Mouse (Mus musculus) adrenal gland, adult 10 weeks (tissue): Measurements from ENCODE around the gene Sde2. TPM values are rescaled to one million over a fixed set of nuclear protein-coding genes. Genes with fewer than 3 reads are reported as not detected.

ENCODE experiments used
- polyA plus RNA-seq: library from polyadenylated mRNA; stranded (reverse); fragments of 350-450 nt; fragmentation: Illumina TruSeq; extraction: RNeasy Lipid Tissue Mini Kit (QIAGEN cat#74804); gene quantifications from one replicate; pipeline ENCODE4 v1.2.3, GENCODE M21; 2014; ENCODE audit warnings: low read depth, low replicate concordance

The Sde2 gene
- 33.7 TPM for polyA plus RNA-seq

DNA sequence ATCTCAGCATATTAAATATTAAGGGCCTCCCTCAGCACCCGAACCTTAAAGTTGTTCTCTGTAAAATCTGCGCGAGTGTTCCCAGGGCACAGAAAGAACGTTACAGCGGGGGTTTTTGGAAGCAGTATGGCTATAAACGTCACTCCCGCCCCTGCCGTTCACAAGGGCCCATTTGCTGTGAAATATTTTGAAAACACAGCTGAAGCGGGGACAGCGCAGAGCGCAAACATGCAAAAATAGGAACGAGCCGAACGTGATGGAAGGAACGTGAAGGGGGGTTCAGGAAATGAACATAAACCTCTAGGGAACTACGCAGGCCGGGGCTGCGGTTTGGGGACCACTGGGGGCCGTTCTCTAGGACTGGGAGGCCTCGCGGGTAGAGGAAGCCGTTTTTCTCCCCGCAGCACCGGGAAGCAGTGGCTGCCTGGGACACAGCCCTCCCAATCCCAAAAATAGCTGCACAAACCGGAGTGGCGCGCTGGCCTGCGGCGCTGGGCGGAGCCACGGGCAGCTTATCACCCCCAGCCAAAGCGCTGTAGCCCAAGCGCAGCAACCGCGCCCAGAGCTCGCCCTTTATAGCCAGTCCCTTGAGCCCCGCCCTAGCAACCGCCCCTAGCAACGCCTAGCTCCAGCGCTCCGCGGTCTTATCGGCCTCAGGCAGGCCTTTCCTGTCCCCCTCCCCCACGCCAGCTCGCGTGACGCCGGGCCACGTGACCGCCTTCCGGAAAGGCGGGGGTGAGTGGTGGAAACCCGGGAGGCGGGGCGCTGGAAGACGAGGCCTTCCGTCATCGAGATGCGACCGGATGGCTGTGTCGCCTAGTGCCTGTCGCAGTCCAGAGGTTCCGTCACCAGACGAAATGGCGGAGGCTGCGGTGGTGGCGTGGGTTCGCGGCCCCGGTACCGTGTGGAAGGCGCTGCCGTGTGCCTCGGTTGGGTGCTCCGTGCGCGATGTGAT, at the start of gene Sde2:
Sde2 (plus strand) TSS at position 812 of the 955 bp plus-strand sequence.

DNA sequence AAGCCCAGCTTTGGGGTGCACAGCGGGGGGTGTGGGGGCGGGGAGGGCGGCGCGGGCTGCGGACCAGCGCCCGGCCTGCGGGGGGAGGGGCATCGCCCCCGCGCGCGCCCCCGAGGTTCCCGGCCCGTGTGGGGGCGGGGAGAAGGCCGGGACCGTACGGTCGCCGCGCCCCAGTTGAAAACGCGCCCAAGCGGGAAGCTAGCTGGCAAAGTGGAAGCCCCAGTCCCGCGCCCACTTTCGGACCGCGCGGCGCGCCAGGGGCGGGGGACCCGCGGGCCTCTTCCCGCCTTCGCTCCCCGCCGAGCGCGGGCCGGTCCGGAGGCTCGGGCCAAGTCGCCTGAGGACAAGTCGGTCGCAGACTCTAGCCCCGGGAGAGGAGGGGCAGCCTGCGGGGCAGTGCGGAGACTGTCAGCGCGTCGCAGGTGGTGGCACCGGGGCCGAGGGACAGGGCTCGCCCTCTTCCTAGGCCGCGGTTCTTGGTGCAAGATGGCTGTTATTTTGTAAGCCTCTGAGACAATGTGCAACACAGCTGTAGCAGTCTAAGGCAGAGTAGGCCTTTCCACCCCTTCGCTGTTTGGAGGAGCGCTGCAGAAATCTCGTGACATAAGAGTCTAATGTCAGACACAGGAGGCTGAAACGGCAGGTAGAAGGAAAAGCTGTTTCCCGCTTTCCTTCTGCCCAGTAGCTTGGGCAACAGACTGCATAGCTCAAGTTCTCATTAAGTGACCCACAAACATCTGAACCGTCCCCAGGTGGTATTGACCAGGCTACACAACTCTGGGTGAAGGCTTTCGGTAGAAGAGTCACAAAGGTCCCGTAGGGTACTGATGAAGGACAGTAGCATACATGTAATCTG, 36.8 kb upstream of the Sde2 start, which contains the start of gene H3f3a:
H3f3a (minus strand) TSS at position 59 of the 856 bp plus-strand sequence.

DNA sequence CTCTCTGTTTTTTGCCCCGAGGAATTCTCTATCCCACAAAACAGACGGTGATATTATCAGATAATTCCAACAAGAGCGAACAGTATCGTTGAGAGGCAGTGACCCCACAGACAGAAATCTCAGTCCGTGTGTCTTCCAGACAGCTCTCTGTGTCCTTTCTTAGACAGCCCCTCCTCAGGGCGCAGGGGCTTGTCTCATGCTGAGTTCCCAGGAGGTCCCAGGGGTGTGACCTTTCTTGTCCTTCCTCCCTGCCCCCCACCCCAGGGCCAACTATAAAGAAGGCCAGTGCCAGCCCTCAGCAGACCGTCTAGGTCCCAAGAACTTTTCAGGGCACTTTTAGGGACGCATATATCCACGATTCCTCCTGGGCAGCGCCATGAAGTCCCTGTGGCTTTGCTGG, 41.9 kb downstream of the Sde2 start, which contains the start of gene Lefty2:
Lefty2 (plus strand) TSS at position 301 of the 400 bp plus-strand sequence.

DNA sequence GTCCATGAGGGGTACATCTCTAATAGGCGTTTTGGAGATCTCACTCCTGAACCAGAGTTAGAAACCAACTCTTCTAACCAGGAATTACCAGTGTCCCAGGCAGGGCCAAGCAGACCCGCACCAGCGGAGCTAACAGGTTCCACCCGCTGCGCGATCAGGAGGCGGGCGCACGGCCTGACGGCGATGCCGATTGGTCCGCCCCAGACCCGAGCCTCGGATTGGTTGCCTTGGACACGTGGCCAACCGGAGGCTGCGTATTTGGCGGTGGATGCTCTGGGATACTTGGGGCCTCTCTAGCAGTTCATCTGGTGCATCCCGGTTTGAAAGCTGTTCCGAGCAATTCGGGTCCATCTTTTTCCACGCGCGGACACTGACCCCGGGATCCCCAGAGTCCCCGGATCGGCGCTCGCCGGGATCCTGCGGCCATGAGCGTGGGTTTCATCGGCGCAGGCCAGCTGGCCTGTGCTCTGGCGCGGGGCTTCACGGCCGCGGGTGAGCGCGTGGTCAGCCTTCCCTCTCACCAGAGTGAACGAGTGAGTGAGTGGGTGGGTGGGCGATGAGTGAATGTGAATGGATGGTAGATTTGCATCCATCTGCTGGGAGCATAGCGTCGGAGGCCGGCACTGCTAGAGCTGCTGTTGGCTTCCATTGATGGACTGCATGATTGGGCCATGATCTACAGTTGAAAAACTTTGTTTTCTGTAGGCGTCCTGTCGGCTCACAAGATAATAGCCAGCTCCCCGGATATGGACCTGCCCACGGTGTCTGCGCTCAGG, 53.3 kb downstream of the Sde2 start, which contains the start of gene Pycr2:
Pycr2 (plus strand) TSS at position 255 of the 776 bp plus-strand sequence.

Other genes starting within 250 kb of the Sde2 start
- gene Lin9, start 210.0 kb upstream of the Sde2 start, polyA plus RNA-seq = 16.9 TPM
- gene Mixl1, start 154.1 kb upstream of the Sde2 start, polyA plus RNA-seq = not detected
- 98.0 TPM for gene Acbd3, start 125.1 kb upstream of the Sde2 start, polyA plus RNA-seq
- gene H3f3a, start 37.2 kb upstream of the Sde2 start, polyA plus RNA-seq = 1,682 TPM
- gene Lefty2, start 42.0 kb downstream of the Sde2 start, polyA plus RNA-seq = 0.23 TPM
- 3.1 TPM for gene Pycr2, start 53.2 kb downstream of the Sde2 start, polyA plus RNA-seq
- 1.6 TPM for gene Lefty1, start 83.9 kb downstream of the Sde2 start, polyA plus RNA-seq
- 10.2 TPM for gene Tmem63a, start 91.2 kb downstream of the Sde2 start, polyA plus RNA-seq
- gene Ephx1, start 169.8 kb downstream of the Sde2 start, polyA plus RNA-seq = 157 TPM
- not detected for gene 9130409I23Rik, start 200.1 kb downstream of the Sde2 start, polyA plus RNA-seq